ENCODE assay signal across 7 mouse cellular contexts in genomic region chr13:84349721-84350040, GRCm38 (mm10).
DNase-seq lines count a peak whose midpoint lies in the region; ATAC-seq and TF ChIP-seq lines count a peak whose summit lies in the region.

No protein-coding gene starts in this region.

- no peak for TF ChIP-seq CTCF in forebrain, postnatal 0 days (IDR thresholded peaks at IDR 0.05; ENCODE audit: low read depth)

- no peak overlapping the region for H3K9ac ChIP-seq in lung, embryonic 16.5 days (ENCODE audit: low read length)
- H3K9ac ChIP-seq in forebrain, postnatal 0 days = peak overlapping the region; percentile 95
- H3K9ac ChIP-seq in liver, embryonic 13.5 days = no peak overlapping the region

- WGBS in lung, embryonic 16.5 days = 43% methylated on average over 4 of the region's 4 CpGs
- WGBS in forebrain, postnatal 0 days = 12% methylated on average over 4 of the region's 4 CpGs
- WGBS in liver, embryonic 13.5 days (ENCODE audit: insufficient replicate concordance) = 32% methylated on average over 4 of the region's 4 CpGs

- ATAC-seq in lung, embryonic 16.5 days (ENCODE audit: low read depth) = no peak
- ATAC-seq in forebrain, postnatal 0 days = no peak
- ATAC-seq in liver, embryonic 13.5 days (ENCODE audit: low read depth) = no peak

- peak overlapping the region; percentile 52; the same call in 1 of the 2 replicates for H3K4me3 ChIP-seq in lung, embryonic 16.5 days (ENCODE audit: low read length)
- H3K4me3 ChIP-seq in forebrain, postnatal 0 days (ENCODE audit: low read depth, low read length) = peak overlapping the region; percentile 50
- no peak overlapping the region for H3K4me3 ChIP-seq in liver, embryonic 13.5 days (replicated peaks)

- peak overlapping the region; percentile 80 for H3K4me2 ChIP-seq in lung, embryonic 16.5 days (ENCODE audit: low read depth, low read length)
- peak overlapping the region; percentile 70 for H3K4me2 ChIP-seq in forebrain, postnatal 0 days (ENCODE audit: low read depth)
- H3K4me2 ChIP-seq in liver, embryonic 13.5 days = peak overlapping the region; percentile 63

- DNase-seq in lung, postnatal 10 days = no peak
- DNase-seq in forebrain, postnatal 0 days = no peak
- DNase-seq in liver, embryonic 13.5 days = no peak
- peak; percentile 69 for DNase-seq in telencephalon, adult 2 months (ENCODE audit: low read depth, low spot score)
- no peak for DNase-seq in layer of hippocampus, postnatal 36 days
- DNase-seq in cerebellum, adult 18-20 months = no peak

- H3K27me3 ChIP-seq in lung, embryonic 16.5 days (ENCODE audit: control insufficient read depth, insufficient read depth, low read depth, low read length) = peaks cover 24% of the 10 kb centered on the region
- H3K27me3 ChIP-seq in forebrain, postnatal 0 days (ENCODE audit: insufficient read depth, low read length) = no peaks in the 10 kb centered on the region
- H3K27me3 ChIP-seq in liver, embryonic 13.5 days = peaks cover 57% of the 10 kb centered on the region

- no peaks in the 10 kb centered on the region for H3K36me3 ChIP-seq in lung, embryonic 16.5 days (ENCODE audit: control insufficient read depth, insufficient read depth, low read length)
- no peaks in the 10 kb centered on the region for H3K36me3 ChIP-seq in forebrain, postnatal 0 days (ENCODE audit: insufficient read depth)
- H3K36me3 ChIP-seq in liver, embryonic 13.5 days = no peaks in the 10 kb centered on the region

- peaks cover 12% of the 10 kb centered on the region for H3K4me1 ChIP-seq in lung, embryonic 16.5 days (replicated peaks; ENCODE audit: control insufficient read depth, insufficient read depth, low read length)
- H3K4me1 ChIP-seq in forebrain, postnatal 0 days (ENCODE audit: insufficient read depth) = peaks cover 18% of the 10 kb centered on the region
- H3K4me1 ChIP-seq in liver, embryonic 13.5 days (replicated peaks) = no peaks in the 10 kb centered on the region; the same call in 1 of the 2 replicates

- no peak overlapping the region for H3K27ac ChIP-seq in lung, embryonic 16.5 days (ENCODE audit: low read length)
- H3K27ac ChIP-seq in forebrain, postnatal 0 days (ENCODE audit: low read depth, low read length) = peak overlapping the region; percentile 99
- no peak overlapping the region for H3K27ac ChIP-seq in liver, embryonic 13.5 days

- no peaks in the 10 kb centered on the region for H3K9me3 ChIP-seq in lung, embryonic 16.5 days (ENCODE audit: control insufficient read depth, low read length)
- no peaks in the 10 kb centered on the region for H3K9me3 ChIP-seq in forebrain, postnatal 0 days (ENCODE audit: low read length)
- H3K9me3 ChIP-seq in liver, embryonic 13.5 days (replicated peaks) = no peaks in the 10 kb centered on the region
